Mouse (Mus musculus): ENCODE results near the gene Mrps16.
A peak's percentile ranks its signal among the peaks of the same experiment; 100 is the strongest.

Mrps16 gene

DNA sequence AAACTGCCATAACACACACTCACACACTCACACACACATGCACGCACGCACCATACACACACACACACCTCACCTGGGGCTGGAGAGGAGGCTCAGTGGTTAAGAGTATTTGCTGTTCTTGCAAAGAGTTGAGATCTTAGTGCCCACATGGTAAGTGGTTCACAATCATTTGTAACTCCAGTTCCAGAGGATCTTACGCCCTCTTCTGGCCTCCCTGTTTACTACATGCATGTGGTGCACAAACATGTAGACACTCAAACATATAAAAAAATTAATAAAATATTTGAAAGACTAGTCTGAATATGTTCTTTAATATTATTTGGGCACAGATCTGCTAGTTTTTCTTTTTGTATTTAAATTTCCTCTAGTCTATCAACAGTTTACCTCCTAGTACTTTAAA is 25.2 kb downstream of the Mrps16 start:
- no peak for DNase-seq (ENCODE audit: low read depth, low spot score)

DNA sequence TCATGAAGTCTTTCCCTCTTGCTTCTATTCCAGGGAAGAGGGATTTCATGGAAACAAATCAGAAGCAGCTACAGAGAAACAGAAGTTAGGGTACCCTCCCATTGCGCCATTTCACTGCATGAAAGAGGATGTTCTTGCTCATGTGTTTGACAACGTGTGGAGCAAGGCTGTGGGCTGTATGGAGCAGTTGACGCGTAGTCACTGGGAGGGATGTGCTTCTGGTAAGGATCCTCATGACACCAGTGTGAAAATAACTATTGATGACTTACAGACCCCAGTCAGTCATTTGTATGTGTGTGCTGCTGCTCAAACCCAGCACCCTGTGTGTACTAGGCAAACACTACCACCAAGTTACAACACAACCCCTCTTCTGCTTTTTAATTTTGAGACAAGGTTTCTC is 30.2 kb downstream of the Mrps16 start:
- no peak for DNase-seq (ENCODE audit: low read depth, low spot score)

DNA sequence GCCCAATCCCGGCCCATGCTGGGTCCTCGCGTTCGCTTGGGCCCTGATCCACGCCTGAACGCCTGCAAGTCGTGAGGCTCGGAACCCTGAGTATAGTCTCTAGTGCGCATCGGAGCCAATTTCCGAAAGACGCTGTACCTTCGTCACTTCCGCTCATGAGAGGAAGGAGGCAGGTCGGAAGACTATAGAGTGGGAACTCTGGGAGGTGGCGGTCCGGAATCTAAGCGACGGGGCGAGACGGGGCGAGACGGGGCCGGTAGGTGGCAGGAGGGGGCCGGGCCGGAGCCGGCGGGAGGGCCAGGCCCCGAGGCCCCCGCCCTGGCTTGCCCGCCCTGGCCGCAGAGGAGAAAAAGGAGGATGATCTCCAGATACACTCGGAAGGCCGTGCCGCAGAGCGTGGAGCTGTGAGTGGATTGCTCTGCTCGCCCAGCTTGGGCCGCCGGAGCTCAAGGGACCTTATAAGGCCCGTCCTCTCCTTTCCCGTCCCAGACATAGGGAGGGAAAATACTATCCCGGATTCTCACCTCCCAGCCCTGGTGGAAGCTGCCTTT is 45.4 kb downstream of the Mrps16 start, which contains the start of the genes Ecd and Fam149b:
Ecd (minus strand) TSS at position 131 of the 551 bp plus-strand sequence.
Fam149b (plus strand) TSS at position 172 of the 551 bp plus-strand sequence.
- DNase-seq (ENCODE audit: low read depth, low spot score): peak; percentile 97

DNA sequence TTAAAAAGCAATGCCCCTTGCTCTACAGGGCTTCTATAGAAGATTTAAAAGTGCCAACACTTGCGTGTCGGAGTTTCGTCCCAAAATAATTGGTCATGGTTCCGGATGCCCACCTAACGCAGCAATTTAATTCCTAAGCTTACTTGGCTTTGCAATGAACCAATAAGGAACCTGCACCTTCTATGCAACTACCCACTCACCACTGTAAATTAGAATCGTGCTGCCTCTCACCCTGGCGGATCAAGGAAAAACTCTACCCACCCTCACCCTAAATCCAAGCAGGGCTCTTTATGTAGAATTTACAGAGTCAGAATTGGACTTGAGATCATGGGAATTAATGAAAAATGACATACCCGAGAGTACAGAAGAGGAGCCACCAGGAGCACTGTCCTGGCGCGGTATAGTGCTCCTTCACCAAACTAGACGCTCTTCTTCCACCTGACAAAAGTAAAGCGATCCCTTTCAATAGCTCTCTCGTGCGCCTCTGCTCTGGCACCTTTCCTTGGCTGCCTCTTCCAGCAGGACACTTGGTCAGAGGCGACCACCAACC is 45.9 kb downstream of the Mrps16 start:
- no peak for DNase-seq (ENCODE audit: low read depth, low spot score)

DNA sequence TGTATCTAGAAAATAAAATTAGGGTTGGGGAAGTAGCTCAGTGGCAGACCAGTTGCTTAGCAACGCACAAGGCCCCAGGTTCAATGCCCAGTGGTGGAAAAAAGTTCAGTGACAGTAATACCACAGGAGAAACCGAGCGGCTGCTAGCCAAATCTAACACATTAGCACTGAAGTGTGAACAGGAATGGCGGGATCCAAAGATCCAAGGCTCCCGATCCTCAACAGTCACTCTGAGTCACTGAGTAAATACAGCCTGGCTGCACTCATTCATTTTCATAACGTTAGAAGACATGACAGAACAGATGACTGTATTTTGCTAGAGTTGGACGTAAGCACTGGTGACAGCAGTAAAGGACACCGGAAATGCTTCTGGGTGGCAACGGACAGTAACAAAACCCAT is 47.5 kb downstream of the Mrps16 start:
- no peak for DNase-seq (ENCODE audit: low read depth, low spot score)

DNA sequence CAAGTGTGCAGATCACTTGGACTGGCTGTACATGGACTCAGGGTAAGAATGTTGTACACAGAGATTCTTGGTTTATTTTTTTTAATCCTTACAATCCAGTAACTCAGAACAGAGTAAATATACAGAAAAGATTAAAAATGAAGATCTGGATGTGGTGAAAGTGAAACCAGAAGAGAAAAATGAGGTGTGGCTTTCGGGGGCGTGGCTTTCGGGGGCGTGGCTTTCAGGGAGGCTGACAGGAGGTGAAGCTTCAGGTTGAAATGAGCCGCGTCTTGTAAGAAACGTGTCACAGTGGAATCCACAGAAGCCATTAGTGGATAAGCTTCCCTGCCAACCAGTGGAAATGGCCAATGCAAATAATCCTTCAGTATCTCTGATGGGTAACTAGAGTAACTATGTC is 52.6 kb downstream of the Mrps16 start:
- DNase-seq (ENCODE audit: low read depth, low spot score): peak; percentile 44

DNA sequence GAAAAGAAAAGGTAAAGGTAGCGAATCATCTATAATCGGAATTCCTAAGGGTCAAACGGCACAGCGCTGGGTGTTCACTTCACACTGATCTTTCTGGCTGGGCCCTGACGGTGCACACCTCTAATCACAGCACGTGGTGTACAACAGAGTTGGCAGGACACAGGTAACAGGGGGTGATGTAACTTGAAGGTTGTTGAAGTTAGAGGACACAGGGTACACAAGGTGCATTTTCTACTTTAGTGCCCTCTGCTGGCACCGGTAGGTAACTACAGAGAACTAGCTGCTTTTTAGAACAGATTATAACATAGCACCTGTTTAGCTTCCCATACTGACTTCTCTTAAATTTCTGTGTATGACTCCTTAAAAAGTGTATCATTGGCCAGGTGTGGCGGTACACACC is 53.3 kb downstream of the Mrps16 start:
- DNase-seq (ENCODE audit: low read depth, low spot score): peak; percentile 47

DNA sequence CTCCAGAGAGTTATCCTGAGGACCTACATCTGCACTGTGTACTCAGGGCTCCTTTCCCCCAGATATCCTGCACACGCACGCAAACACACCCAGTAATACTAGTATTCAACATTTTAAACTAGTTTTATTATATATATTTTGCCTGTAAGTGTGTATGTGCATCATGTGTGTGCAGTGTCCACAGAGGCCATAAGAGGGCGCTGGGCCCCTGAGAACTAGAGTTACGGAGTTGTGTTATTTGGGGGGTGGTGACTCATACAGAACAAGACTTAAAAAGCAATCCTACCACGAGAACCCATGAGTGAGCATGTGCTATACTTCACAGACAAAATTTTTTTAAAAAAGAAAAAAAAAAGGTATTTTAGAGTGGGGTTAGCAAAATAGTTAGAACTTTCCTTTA is 54.0 kb downstream of the Mrps16 start:
- no peak for DNase-seq (ENCODE audit: low read depth, low spot score)
